Mouse (Mus musculus): ENCODE measurements around the gene Olfml3. TPM values are rescaled to one million over a fixed set of nuclear protein-coding genes. Genes with fewer than 3 reads are reported as not detected.

Gene Olfml3
- polyA plus RNA-seq, 1 experiment from 2014 or later: 51.2 TPM

GRCm38 (mm10) chr3:103735776-103736600 is 1.8 kb downstream of the Olfml3 start:
- TF ChIP-seq CTCF (IDR thresholded peaks at IDR 0.05; ENCODE audit: low read depth): no peak
- ATAC-seq (replicated peaks; ENCODE audit: low FRiP score, low read depth) (no peak), DNase-seq (ENCODE audit: low spot score) (peak; percentile 16)
- Histone ChIP-seq H3K4me2 (ENCODE audit: low read length) (peak overlapping the region; percentile 67), H3K4me1 (replicated peaks; ENCODE audit: insufficient read depth, low read length) (peaks cover 15% of the 10 kb centered on the region; the same call in 1 of the 2 replicates), H3K36me3 (ENCODE audit: insufficient read depth, low read length) (no peaks in the 10 kb centered on the region), H3K9ac (ENCODE audit: low read depth, low read length) (peak overlapping the region; percentile 35), H3K4me3 (replicated peaks; ENCODE audit: low read depth, low read length) (peak overlapping the region; percentile 33), H3K27me3 (ENCODE audit: insufficient read depth, low read length) (no peaks in the 10 kb centered on the region), H3K9me3 (replicated peaks; ENCODE audit: low read length) (no peaks in the 10 kb centered on the region), H3K27ac (peak overlapping the region; percentile 82)
- WGBS: 61% methylated on average over 28 of the region's 28 CpGs

- ATAC-seq (replicated peaks; ENCODE audit: low FRiP score, low read depth) (no peak), DNase-seq (ENCODE audit: low spot score) (peak; percentile 77)
- Histone ChIP-seq H3K9ac (ENCODE audit: low read depth, low read length) (peak overlapping the region; percentile 33), H3K4me3 (replicated peaks; ENCODE audit: low read depth, low read length) (no peak overlapping the region), H3K4me1 (replicated peaks; ENCODE audit: insufficient read depth, low read length) (peaks cover 15% of the 10 kb centered on the region; the same call in 1 of the 2 replicates), H3K9me3 (replicated peaks; ENCODE audit: low read length) (no peaks in the 10 kb centered on the region), H3K27me3 (ENCODE audit: insufficient read depth, low read length) (no peaks in the 10 kb centered on the region), H3K4me2 (ENCODE audit: low read length) (peak overlapping the region; percentile 67), H3K27ac (peak overlapping the region; percentile 82), H3K36me3 (ENCODE audit: insufficient read depth, low read length) (no peaks in the 10 kb centered on the region)
- TF ChIP-seq CTCF (IDR thresholded peaks at IDR 0.05; ENCODE audit: low read depth): no peak
- WGBS: 8% methylated on average over 11 of the region's 11 CpGs
Observed at GRCm38 (mm10) chr3:103734696-103735519, 2.9 kb downstream of the Olfml3 start.

GRCm38 (mm10) chr3:103733799-103734695 is 3.8 kb downstream of the Olfml3 start:
- Histone ChIP-seq H3K4me3 (replicated peaks; ENCODE audit: low read depth, low read length) (no peak overlapping the region), H3K4me1 (replicated peaks; ENCODE audit: insufficient read depth, low read length) (peaks cover 15% of the 10 kb centered on the region; the same call in 1 of the 2 replicates), H3K27me3 (ENCODE audit: insufficient read depth, low read length) (no peaks in the 10 kb centered on the region), H3K4me2 (ENCODE audit: low read length) (peak overlapping the region; percentile 67), H3K36me3 (ENCODE audit: insufficient read depth, low read length) (no peaks in the 10 kb centered on the region), H3K9ac (ENCODE audit: low read depth, low read length) (peak overlapping the region; percentile 33; the same call in 1 of the 2 replicates), H3K9me3 (replicated peaks; ENCODE audit: low read length) (no peaks in the 10 kb centered on the region), H3K27ac (peak overlapping the region; percentile 82; the same call in 1 of the 2 replicates)
- WGBS: 38% methylated on average over 19 of the region's 19 CpGs
- DNase-seq (ENCODE audit: low spot score) (peak; percentile 11), ATAC-seq (replicated peaks; ENCODE audit: low FRiP score, low read depth) (no peak)
- TF ChIP-seq CTCF (IDR thresholded peaks at IDR 0.05; ENCODE audit: low read depth): no peak

DNA sequence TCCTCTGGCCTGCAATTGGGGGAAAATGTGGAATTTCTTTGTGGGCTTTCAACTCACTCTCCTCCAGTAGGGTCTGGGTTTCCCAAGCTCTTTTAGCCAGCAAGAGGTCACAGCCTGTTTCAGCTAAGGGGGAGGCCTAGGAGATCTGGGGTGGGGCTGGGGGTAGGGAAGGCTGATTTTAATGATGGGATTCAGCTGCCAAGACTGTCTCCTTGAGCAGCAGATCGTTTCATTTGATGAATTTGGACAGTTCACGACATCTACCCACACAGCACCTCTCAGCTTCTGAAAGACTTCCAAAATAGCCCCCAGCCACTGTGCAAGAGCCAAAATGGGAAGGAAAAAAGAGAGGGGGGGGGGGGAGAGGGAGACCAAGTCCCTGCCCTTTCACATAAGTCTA is 4.6 kb downstream of the Olfml3 start:
- Histone ChIP-seq H3K4me1 (replicated peaks; ENCODE audit: insufficient read depth, low read length) (peaks cover 15% of the 10 kb centered on the region; the same call in 1 of the 2 replicates), H3K4me3 (replicated peaks; ENCODE audit: low read depth, low read length) (no peak overlapping the region), H3K27me3 (ENCODE audit: insufficient read depth, low read length) (no peaks in the 10 kb centered on the region), H3K9me3 (replicated peaks; ENCODE audit: low read length) (no peaks in the 10 kb centered on the region), H3K27ac (no peak overlapping the region), H3K4me2 (ENCODE audit: low read length) (no peak overlapping the region), H3K36me3 (ENCODE audit: insufficient read depth, low read length) (no peaks in the 10 kb centered on the region), H3K9ac (ENCODE audit: low read depth, low read length) (no peak overlapping the region)
- 13% methylated on average over 2 of the region's 2 CpGs for WGBS
- DNase-seq (ENCODE audit: low spot score): peak; percentile 61
- no peak for TF ChIP-seq CTCF (IDR thresholded peaks at IDR 0.05; ENCODE audit: low read depth)
- no peak for ATAC-seq (replicated peaks; ENCODE audit: low FRiP score, low read depth)

GRCm38 (mm10) chr3:103732116-103732515 is 5.7 kb downstream of the Olfml3 start:
- 75% methylated on average over 3 of the region's 3 CpGs for WGBS
- H3K4me3 ChIP-seq (replicated peaks; ENCODE audit: low read depth, low read length): no peak overlapping the region
- H3K36me3 ChIP-seq (ENCODE audit: insufficient read depth, low read length): no peaks in the 10 kb centered on the region
- DNase-seq (ENCODE audit: low spot score): no peak
- H3K27ac ChIP-seq: no peak overlapping the region
- H3K27me3 ChIP-seq (ENCODE audit: insufficient read depth, low read length): no peaks in the 10 kb centered on the region
- no peaks in the 10 kb centered on the region for H3K9me3 ChIP-seq (replicated peaks; ENCODE audit: low read length)
- ATAC-seq (replicated peaks; ENCODE audit: low FRiP score, low read depth): no peak
- TF ChIP-seq CTCF (IDR thresholded peaks at IDR 0.05; ENCODE audit: low read depth): no peak
- peaks cover 15% of the 10 kb centered on the region; the same call in 1 of the 2 replicates for H3K4me1 ChIP-seq (replicated peaks; ENCODE audit: insufficient read depth, low read length)
- H3K4me2 ChIP-seq (ENCODE audit: low read length): no peak overlapping the region
- no peak overlapping the region for H3K9ac ChIP-seq (ENCODE audit: low read depth, low read length)

All from kidney, postnatal 0 days (tissue).